Mouse (Mus musculus) heart, embryonic 14.5 days (tissue): ENCODE results near the gene Clmp. TPM values are rescaled to one million over a fixed set of nuclear protein-coding genes. Genes with fewer than 3 reads are reported as not detected.

Source experiments
- ATAC-seq: fragments of 200-750 bp; cut with Nextera tagmentation; 2 replicates; pipeline ENCODE4 v1.8.0; 2017; ENCODE audit warnings: low read depth, moderate TSS enrichment; ENCODE audit not compliant: insufficient number of reproducible peaks, insufficient read depth, low FRiP score
- H3K27ac ChIP-seq, 2 experiments: fragments of 200-500 bp in 1 of 2; fragments of 300-500 bp in 1 of 2; sonication (generic) in 1 of 2; replicated peaks in 1 of 2; 2 replicates each; pipeline ENCODE4 v1.5.1; 2012 to 2014; ENCODE audit warnings: low read depth in 2 of 2, low read length in 2 of 2, control low read depth in 1 of 2, mild to moderate bottlenecking in 1 of 2, mixed read lengths in 1 of 2; ENCODE audit not compliant: control insufficient read depth in 1 of 2, insufficient read depth in 1 of 2
- H3K27me3 ChIP-seq: fragments of 300-500 bp; sonication (generic); 2 replicates; pipeline ENCODE4 v1.6.1; 2014; ENCODE audit warnings: mild to moderate bottlenecking, low read length, control low read depth; ENCODE audit not compliant: control insufficient read depth, insufficient read depth
- H3K36me3 ChIP-seq: fragments of 300-500 bp; sonication (generic); 2 replicates; pipeline ENCODE4 v1.6.1; 2014; ENCODE audit warnings: mild to moderate bottlenecking, control low read depth, low read length, mixed read lengths; ENCODE audit not compliant: control insufficient read depth, insufficient read depth
- H3K4me1 ChIP-seq, 2 experiments: fragments of 200-500 bp in 1 of 2; fragments of 300-500 bp in 1 of 2; sonication (generic) in 1 of 2; 2 replicates each; pipeline ENCODE4 v1.6.1; 2012 to 2014; ENCODE audit warnings: low read length in 2 of 2, control low read depth in 1 of 2, mixed read lengths in 1 of 2; ENCODE audit not compliant: control insufficient read depth in 2 of 2, insufficient read depth in 2 of 2
- H3K4me2 ChIP-seq: fragments of 300-500 bp; sonication (generic); 2 replicates; pipeline ENCODE4 v1.6.1; 2014; ENCODE audit warnings: mild to moderate bottlenecking, low read length
- H3K4me3 ChIP-seq, 2 experiments: fragments of 200-500 bp in 1 of 2; fragments of 300-500 bp in 1 of 2; sonication (generic) in 1 of 2; 2 replicates each; pipeline ENCODE4 v1.5.1; 2012 to 2014; ENCODE audit warnings: low read length in 2 of 2, mild to moderate bottlenecking in 2 of 2, control low read depth in 1 of 2, low read depth in 1 of 2, moderate library complexity in 1 of 2; ENCODE audit not compliant: control insufficient read depth in 1 of 2, insufficient read depth in 1 of 2
- H3K9ac ChIP-seq: fragments of 300-500 bp; sonication (generic); 2 replicates; pipeline ENCODE4 v1.6.1; 2014; ENCODE audit warnings: mild to moderate bottlenecking, low read length
- H3K9me3 ChIP-seq: fragments of 300-500 bp; sonication (generic); 2 replicates; pipeline ENCODE4 v1.6.1; 2016; ENCODE audit warnings: low read length, control low read depth; ENCODE audit not compliant: control insufficient read depth
- WGBS: fragments of 180-500 bp; shearing (Covaris S2); extraction: QIAGEN DNeasy Blood & Tissue Kit; methylation state at CpG from one replicate; pipeline ENCODE4 v1.1.7; 2014; 5-methylcytosine and 5-hydroxymethylcytosine counted together
- polyA plus RNA-seq: library from polyadenylated mRNA; unstranded; fragments of >200 nt; fragmentation: Nextera tagmentation; extraction: Ambion mirVana; gene quantifications from 2 replicates; pipeline ENCODE4 v1.2.1, GENCODE M21; 2014

The Clmp gene
- polyA plus RNA-seq, 1 experiment from 2014 or later: 13.4 TPM

GRCm38 (mm10) chr9:40693768-40694167, 8.0 kb downstream of the Clmp start:
- H3K27me3 ChIP-seq: no peaks in the 10 kb centered on the region
- H3K4me3 ChIP-seq: no peak overlapping the region
- peaks cover 9 to 10% of the 10 kb centered on the region in 2 experiments for H3K4me1 ChIP-seq
- 0 out of 2 replicates have a peak overlapping the region, but pooled peaks have one; percentile 18 for H3K9ac ChIP-seq
- H3K27ac ChIP-seq: peak overlapping the region; percentile 61 to 64
- H3K36me3 ChIP-seq: no peaks in the 10 kb centered on the region
- WGBS: 75% methylated on average over 5 of the region's 5 CpGs
- ATAC-seq: no peak
- no peaks in the 10 kb centered on the region for H3K9me3 ChIP-seq
- 0 out of 2 replicates have a peak overlapping the region, but pooled peaks have one; percentile 17 for H3K4me2 ChIP-seq

- H3K9ac ChIP-seq: no peak overlapping the region
- ATAC-seq: no peak
- H3K36me3 ChIP-seq: no peaks in the 10 kb centered on the region
- H3K4me1 ChIP-seq: peaks cover 9 to 10% of the 10 kb centered on the region in 2 experiments
- no peak overlapping the region for H3K4me2 ChIP-seq
- WGBS: 78% methylated on average over 12 of the region's 12 CpGs
- H3K9me3 ChIP-seq: no peaks in the 10 kb centered on the region
- H3K4me3 ChIP-seq: no peak overlapping the region
- no peaks in the 10 kb centered on the region for H3K27me3 ChIP-seq
- H3K27ac ChIP-seq: peak overlapping the region in 1 of 2 experiments; percentile 38; a peak in 1 of 4 replicates
These were observed 8.5 kb downstream of the Clmp start for GRCm38 (mm10) chr9:40694284-40694683.

GRCm38 (mm10) chr9:40696086-40696485, 10.3 kb downstream of the Clmp start:
- Histone ChIP-seq H3K9ac (no peak overlapping the region), H3K4me1 (peaks cover 9 to 10% of the 10 kb centered on the region in 2 experiments), H3K27ac (no peak overlapping the region), H3K4me2 (no peak overlapping the region), H3K4me3 (no peak overlapping the region), H3K36me3 (no peaks in the 10 kb centered on the region), H3K9me3 (no peaks in the 10 kb centered on the region), H3K27me3 (no peaks in the 10 kb centered on the region)
- WGBS: 92% methylated on average over 4 of the region's 4 CpGs
- no peak for ATAC-seq

- no peak for ATAC-seq
- no peaks in the 10 kb centered on the region for H3K36me3 ChIP-seq
- H3K9ac ChIP-seq: no peak overlapping the region
- H3K4me3 ChIP-seq: no peak overlapping the region
- 83% methylated on average over 3 of the region's 3 CpGs for WGBS
- no peaks in the 10 kb centered on the region; a peak in 1 of 4 replicates for H3K4me1 ChIP-seq
- H3K27me3 ChIP-seq: no peaks in the 10 kb centered on the region
- no peak overlapping the region for H3K27ac ChIP-seq
- no peaks in the 10 kb centered on the region for H3K9me3 ChIP-seq
- no peak overlapping the region for H3K4me2 ChIP-seq
These were observed 13.4 kb downstream of the Clmp start for GRCm38 (mm10) chr9:40699194-40699593.

GRCm38 (mm10) chr9:40700253-40700652, 14.5 kb downstream of the Clmp start:
- H3K27me3 ChIP-seq: no peaks in the 10 kb centered on the region
- 78% methylated on average over 5 of the region's 5 CpGs for whole genome bisulfite sequencing

GRCm38 (mm10) chr9:40704364-40705276, 18.9 kb downstream of the Clmp start:
- H3K36me3 ChIP-seq: no peaks in the 10 kb centered on the region
- no peak overlapping the region for H3K4me2 ChIP-seq
- H3K27ac ChIP-seq: no peak overlapping the region
- H3K4me1 ChIP-seq: no peaks in the 10 kb centered on the region; a peak in 1 of 4 replicates
- H3K9me3 ChIP-seq: no peaks in the 10 kb centered on the region
- no peak overlapping the region for H3K9ac ChIP-seq
- WGBS: 47% methylated on average over 10 of the region's 10 CpGs
- no peak for ATAC-seq
- H3K4me3 ChIP-seq: no peak overlapping the region
- H3K27me3 ChIP-seq: no peaks in the 10 kb centered on the region

More at GRCm38 (mm10) chr9:40700253-40700652, 14.5 kb downstream of the Clmp start:
- H3K4me1 ChIP-seq: no peaks in the 10 kb centered on the region
- H3K36me3 ChIP-seq: no peaks in the 10 kb centered on the region
- H3K4me3 ChIP-seq: no peak overlapping the region
- H3K27ac ChIP-seq: no peak overlapping the region
- no peak overlapping the region for H3K4me2 ChIP-seq
- ATAC-seq: no peak
- no peaks in the 10 kb centered on the region for H3K9me3 ChIP-seq
- no peak overlapping the region for H3K9ac ChIP-seq

- no peak overlapping the region for H3K4me3 ChIP-seq
- no peak overlapping the region for H3K9ac ChIP-seq
- H3K9me3 ChIP-seq: no peaks in the 10 kb centered on the region
- H3K4me2 ChIP-seq: no peak overlapping the region
- WGBS: 76% methylated on average over 12 of the region's 12 CpGs
- H3K27ac ChIP-seq: no peak overlapping the region
- H3K4me1 ChIP-seq: peaks cover 5 to 6% of the 10 kb centered on the region in 2 experiments
- no peaks in the 10 kb centered on the region for H3K36me3 ChIP-seq
- no peak for ATAC-seq
- no peaks in the 10 kb centered on the region for H3K27me3 ChIP-seq
These were observed 22.8 kb downstream of the Clmp start for GRCm38 (mm10) chr9:40708448-40709140.
